Mouse (Mus musculus) kidney, adult 2 months (tissue): ENCODE measurements around the gene Shisa9.

Experiments used
- CTCF ChIP-seq: fragments of 200-500 bp; conservative IDR thresholded peaks from 2 replicates; pipeline ENCODE4 v1.5.1; 2011; ENCODE audit warnings: low read depth, mild to moderate bottlenecking, control low read depth, low read length, moderate library complexity, mixed read lengths; ENCODE audit not compliant: insufficient read depth, insufficient read length
- POLR2A ChIP-seq: fragments of 200-500 bp; IDR thresholded peaks from one replicate; pipeline ENCODE4 v1.6.1; 2011; ENCODE audit warnings: low read depth, low read length, control low read depth

- TF ChIP-seq CTCF: peak; percentile 15; the same call in 1 of the 2 replicates
- TF ChIP-seq POLR2A: no peak
Observed at GRCm38 (mm10) chr16:11967579-11967978, 16.3 kb upstream of the Shisa9 start.
